Mouse (Mus musculus): Measurements from ENCODE around the gene Vwf. TPM values are rescaled to one million over a fixed set of nuclear protein-coding genes. Genes with fewer than 3 reads are reported as not detected.

Gene Vwf
- polyA plus RNA-seq, 2 experiments from 2014 or later: 0.20 TPM; not detected in 1

DNA sequence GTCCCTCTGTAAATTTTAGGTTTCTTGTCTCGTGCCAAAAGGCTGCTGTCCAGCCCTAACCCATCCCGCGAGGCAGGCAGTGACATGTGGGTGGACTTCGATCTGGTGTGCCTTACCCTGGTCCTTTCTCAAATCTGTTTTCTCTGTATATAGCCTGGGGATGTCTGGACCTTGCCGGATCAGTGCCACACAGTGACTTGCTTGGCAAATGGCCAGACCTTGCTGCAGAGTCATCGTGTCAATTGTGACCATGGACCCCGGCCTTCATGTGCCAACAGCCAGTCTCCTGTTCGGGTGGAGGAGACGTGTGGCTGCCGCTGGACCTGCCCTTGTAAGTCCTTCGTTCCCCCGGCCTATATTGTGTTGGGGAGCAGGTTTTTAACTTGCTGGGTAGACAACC lies 102.4 kb downstream of the Vwf start:
- no peak for ATAC-seq

DNA sequence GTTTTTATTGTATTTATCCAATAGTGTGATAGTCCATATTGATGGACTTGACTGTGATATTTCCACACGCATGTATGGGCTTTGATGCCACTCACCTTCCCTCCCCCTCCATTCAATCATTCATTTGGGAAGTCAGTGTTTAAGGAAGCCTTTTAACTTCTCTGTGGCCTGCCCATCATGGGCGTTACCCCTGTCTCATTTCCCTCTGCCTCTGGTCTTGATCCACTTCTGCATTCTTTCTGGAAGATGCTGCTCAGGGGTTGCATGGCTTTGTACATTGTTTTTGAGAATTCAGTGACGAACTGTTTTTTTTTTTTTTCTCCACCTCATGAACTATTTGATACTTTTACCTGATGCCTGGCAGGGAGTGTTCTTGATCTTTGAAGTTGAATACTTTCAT lies 104.8 kb downstream of the Vwf start:
- ATAC-seq: no peak

DNA sequence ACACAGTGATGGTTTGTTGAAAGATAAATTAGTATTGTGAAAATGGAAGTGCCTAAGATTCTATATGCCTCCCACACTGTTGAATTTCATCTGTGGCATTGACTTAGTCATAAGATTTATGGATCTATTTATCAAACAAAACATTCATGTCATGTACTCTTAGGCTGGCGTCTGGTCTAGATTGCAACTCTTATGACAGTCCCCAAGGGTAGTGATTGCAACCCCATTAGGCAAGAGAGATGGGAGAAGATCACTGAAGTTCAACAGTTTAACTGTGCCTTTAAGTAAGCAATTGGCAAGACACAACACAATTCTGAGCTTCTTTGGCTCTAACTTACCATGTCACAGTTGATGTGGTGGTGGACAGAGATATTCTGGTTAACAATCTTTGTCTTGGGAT lies 106.8 kb downstream of the Vwf start:
- ATAC-seq: no peak

DNA sequence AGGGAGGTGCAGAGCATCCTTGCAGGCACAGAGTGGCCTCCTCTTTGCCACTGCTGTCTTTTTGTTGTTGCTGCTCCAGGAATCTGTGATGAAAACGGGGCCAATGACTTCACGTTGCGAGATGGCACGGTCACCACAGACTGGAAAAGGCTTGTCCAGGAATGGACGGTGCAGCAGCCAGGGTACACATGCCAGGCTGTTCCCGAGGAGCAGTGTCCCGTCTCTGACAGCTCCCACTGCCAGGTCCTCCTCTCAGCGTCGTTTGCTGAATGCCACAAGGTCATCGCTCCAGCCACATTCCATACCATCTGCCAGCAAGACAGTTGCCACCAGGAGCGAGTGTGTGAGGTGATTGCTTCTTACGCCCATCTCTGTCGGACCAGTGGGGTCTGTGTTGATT lies 110.3 kb downstream of the Vwf start:
- no peak for ATAC-seq

DNA sequence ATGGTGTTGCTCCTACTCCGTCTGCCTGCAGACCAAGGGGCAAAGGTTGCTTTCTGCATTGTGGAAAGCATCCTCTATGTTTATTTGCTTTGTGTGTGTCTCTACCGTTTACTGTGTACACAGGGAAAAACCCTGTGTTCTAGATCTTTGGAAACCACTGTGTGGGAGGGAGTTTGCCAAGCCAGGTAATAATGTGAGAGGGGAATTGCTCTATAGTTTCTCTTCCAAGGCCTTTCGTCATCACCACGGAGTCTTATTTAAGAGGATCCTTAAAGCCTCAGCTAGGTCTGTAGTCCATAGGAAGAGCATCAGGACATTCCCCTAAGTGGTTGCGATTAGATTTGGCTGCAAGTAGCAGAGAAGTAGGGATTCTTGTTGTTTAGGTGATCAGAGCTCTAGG lies 111.4 kb downstream of the Vwf start:
- no peak for ATAC-seq

DNA sequence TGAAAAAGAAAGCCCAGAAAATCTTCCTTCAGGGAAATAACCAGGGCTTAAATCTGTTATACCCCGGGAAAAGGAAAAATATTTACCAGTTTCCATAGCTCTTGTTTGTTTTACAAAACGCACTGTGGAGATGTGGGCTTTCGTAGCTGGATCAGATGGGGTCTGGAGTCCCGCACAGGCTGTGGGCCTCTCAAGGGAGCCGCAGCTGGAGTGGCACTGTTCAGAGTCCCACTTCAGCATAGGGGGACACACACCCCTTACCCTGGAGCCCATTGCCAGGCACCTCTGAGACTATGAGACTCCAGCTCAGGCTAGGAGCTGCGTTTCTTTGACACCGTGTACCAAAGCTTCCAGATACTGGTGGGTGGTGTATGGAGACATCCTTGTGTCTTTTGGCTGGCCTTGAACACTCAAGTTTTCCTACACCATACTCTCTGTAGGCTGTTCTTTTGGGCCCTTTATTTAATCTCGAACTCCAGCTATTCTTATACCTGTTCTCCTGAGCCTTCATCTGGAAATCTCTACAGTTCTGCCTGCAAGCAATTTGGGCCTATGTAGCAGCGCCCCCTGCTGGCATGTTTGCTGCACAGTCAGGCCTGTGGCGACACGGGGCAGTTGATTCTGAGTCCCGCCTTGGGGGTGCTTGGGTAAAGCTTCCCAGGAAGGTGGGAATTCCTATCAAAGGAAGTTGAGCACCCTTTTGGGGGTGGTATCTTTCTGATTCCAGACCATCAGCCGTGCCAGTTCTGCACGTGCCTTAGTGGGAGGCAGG lies 114.7 kb downstream of the Vwf start:
- ATAC-seq: no peak

DNA sequence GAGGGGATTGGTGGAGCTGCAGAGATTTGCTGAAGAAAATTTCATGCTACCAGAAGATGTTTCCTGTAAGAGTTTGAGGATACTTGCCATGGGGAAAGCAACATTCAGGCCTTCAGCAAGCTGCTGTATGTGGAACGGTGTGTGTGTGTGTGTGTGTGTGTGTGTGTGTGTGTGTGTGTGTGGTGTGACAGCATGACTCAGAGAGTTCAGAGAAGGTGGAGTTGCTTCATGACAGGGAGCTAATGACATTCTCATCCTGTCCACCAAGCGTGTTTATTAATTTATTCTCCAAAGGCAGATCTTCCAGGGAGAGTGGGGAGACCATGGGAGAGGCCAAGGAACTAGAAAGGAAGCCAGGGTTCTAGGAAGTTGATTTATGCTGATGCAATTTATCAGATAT lies 117.3 kb downstream of the Vwf start:
- no peak for ATAC-seq

DNA sequence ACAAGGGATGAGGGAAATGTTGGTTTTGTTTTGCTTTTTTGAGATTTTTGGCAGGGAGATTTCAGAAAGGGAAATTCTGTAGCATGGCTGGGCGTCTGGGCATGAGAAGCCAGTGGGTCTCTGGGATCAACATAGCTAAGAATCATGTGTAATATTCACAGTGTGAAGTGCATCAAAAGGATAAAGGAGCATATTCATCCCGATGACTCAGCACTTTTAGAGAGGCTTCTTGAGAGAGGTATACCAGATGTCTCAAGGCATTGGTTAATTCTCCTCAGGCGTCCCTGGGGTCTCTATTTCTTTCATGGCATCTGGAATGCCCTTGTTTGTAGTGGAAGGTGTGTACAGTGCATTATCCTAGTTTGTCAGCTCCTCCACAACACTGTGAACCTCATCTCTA lies 125.3 kb downstream of the Vwf start:
- no peak for ATAC-seq

DNA sequence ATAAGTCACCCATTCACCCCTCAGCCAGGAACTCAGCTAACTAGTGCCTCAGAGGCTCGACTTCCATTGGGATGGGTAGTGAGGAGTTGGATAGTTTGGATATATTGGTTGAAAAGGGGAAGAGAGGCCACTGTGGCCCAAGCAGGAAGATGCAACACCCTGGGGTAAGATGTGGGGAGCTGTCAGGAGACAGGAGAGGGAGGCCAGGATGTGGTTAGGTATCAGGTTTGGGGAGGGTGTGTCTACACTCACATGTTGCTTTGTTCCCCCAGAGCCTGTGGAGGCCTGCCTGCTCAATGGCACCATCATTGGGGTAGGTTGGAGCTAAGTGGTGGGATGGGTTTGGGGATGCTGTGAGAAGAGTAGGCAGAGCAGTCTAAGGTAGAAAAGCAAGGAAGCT lies 131.9 kb downstream of the Vwf start:
- ATAC-seq: no peak

DNA sequence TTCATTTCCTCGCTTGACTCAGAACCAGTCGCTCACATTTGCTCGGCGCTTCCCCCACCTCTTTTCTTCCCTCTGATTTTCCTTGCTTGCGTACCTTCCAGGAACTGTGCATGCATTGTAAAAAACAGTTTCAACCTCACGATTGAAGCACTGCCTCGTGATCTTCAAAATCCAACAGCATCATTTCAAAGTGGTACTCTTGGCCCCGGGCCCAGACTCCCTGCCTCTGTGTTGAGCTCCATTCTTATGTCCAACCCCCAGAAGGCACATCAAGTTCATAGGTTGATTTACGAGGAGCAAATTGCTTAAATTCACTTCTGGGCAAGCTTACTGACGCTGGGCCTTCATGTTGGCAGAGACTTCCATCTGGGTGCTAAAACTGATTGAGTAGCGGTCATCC lies 134.0 kb downstream of the Vwf start:
- no peak for ATAC-seq

DNA sequence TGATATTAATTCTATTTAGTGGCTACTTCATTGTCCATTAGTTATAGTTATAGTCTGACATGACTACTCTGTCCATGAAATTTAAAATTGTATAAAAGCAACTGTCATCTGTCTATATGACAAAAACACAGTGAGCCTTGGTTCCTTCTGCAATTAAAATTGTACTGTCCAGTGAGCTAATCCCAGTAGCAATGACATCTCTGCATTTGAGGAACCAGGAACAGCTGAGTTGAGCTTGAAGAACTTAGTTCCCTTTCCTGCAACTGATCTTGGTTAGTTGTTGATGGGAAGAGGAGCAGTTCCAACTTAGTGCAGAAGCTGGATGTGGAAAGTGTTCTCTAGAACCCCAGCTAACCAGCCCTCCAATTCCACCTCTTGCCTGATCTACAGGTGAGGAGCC lies 138.8 kb downstream of the Vwf start:
- ATAC-seq: no peak

DNA sequence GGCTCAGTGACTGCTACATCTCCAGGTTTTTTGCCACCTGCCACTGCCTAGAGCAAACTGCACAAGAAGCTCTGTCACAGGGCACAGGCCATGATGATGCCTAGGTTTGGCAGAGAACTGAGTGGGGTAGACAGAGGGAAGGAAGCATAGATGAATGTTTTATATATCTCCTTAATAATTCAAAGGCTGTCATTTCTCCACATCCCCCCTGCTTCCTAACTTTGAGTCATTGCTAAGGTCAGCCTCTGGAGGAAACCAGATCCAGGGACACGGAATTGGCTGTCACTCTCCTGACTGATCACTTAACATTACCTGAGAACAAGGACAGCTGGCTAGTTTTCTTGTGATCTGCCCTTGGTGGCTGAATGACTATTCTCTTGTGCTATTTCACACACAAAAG lies 141.4 kb downstream of the Vwf start:
- ATAC-seq: no peak

DNA sequence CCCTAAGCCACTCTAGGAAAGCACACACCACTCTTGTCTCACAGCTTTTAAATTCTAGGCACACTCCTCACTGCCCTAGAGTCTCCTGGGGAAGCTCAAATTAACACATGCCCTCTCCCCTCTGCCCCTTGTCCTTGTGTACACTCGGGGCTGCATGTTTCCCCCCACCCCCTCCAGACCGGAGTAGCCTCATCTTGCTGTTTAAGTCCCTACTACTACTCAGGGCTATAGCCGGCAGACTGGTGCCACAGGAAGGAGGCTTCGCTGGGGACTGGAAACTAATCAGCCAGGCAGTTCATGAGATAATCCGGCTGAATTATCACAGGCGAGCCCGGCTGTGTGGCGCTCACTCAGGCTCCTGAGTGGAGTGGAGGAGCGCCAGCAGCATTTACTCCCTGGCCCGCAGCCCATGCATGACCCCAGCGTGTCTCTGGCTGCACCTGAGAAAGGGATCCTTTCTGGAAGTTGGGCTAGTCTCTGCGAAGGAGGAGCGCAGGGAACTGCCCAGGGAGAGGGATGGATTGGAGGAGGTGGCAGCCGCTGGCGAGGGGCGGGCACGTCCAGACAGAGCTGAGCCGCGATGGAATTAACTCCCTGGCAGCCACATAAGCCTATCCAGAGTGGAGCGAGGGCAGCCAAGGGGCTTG lies 143.6 kb downstream of the Vwf start, which contains the start of gene Ano2:
Gene Ano2, plus strand, starts transcription at position 363 of the 647 bp plus-strand sequence.
- no peak for ATAC-seq

DNA sequence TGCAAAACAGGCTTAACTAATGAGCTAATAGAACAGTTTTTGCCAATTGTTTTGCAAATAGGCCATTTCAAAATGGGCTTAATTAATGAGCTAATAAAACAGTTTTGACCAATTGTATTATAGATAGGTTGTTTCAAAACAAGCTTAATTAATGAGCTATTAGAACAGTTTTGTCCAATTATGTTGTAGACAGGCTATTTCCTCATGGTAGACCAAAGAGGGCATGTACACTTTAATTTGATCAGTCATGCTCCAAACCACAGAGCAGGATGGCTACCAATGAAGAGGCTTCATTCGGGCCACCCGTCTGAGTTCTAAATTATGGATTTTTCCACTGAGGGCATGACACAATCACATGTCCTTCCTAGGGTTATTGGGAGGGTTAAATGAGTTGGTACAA lies 154.6 kb downstream of the Vwf start:
- no peak for ATAC-seq

DNA sequence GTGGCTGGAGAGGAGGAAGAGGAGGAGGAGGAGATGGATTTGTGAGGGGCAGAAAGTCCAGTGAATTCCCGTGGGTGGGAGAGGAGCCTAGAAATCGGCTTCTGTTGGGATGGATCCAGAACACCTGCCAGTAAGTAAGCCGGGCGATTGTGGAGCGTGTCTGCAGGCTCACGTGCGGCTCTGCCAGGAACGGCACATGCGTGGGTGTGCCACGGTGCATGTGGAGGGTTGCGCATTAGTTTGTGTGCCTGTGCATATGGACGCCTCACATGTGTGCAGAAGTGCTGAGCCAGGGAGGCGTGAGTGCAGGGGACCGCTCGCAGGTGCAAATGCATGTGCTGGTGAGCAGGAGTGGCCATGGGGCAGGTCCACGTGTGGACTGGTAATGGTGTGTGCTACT lies 164.7 kb downstream of the Vwf start:
- no peak for ATAC-seq

DNA sequence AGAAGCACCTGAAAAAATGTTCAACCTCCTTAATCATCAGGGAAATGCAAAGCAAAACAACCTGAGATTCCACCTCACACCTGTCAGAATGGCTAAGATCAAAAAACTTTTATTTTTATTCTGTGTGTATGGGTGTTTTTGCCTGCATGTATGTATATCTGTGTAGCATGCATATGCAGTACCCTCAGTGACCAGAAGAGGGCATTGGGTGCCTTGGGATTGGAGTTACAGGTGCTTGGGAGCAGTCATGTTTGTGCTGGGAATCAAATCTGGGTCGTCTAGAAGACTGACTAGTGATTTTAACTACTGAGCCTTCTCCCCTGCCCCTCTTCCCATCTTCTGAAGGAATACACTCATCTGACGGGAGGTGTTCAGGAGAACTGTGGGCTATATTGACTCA lies 179.8 kb downstream of the Vwf start:
- no peak for ATAC-seq

DNA sequence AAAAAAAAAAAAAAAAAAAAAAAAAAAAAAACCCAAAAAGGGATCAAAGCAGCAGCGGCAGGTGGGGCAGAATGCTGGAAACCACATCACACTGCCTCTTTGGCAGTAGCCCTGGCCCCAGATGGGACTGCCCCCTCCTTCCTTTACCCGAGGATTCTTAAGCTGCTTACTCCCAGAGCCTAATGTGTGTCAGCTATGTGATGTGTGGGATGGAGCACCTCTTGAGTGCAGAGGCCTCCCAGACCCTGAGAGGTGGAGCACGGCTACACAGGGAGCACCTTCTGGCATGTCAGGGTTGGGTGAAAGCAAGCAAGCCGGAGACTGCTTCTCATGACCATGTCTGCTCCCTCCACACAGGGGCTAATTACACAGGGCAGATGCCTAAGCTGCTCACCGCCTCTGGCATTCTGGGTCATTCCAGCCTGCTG lies 180.9 kb downstream of the Vwf start:
- ATAC-seq: no peak

DNA sequence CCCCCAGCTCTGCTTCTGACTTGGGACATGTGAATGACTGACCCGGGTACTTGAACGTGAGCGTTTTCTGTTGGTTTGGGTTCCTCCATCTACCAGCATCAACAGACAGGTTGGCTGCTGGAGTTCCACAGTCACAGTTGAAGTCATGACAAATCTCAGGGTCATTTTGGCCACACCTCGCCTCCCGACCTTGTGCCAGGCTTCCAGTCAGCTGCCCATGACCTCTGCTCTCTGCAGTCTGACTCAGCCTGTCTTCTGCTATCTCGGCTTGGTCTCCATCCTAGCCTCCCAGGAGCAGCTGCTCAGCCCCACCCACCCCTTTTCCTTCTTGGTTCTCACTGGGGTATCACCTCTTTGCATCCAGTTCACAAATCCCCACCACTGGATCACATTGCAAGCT lies 182.9 kb downstream of the Vwf start:
- ATAC-seq: no peak

DNA sequence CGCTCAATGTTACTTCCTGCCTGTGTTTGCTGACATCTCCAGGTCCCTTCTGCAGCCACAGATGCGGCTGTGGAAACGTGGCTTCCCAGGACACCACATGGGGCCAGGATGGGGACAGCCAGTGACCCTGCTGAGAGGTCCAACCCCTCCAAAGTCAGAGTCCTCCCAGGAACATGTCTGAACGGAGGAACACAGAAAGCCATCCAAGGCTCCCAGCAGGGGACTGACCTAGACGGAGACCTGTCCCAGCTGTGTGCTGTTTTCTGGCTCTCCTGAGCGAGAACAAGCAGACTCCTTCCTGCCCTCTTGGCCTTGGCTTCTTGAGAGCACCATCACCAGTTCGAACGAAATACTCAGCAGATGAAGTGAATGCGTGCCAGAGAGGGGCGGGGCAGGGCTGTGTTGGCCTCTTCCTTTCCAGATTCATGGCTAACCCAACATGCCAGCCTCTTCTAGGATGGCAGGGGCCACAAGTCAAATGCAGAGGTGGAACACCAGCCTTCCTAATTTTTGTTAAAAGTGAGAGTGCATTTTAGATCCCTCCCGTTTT lies 183.5 kb downstream of the Vwf start:
- ATAC-seq: no peak

Other genes with a start within 250 kb of the Vwf start
- not detected for gene Ltbr, start 232.9 kb upstream of the Vwf start, polyA plus RNA-seq (2017; shearing (Covaris generic))
- not detected for gene Scnn1a, start 226.1 kb upstream of the Vwf start, polyA plus RNA-seq (2017; shearing (Covaris generic))
- 10 to 100 TPM; 20.2 to 25.5 TPM for gene Tnfrsf1a, start 197.4 kb upstream of the Vwf start, polyA plus RNA-seq (2017; shearing (Covaris generic))
- gene Plekhg6, start 166.0 kb upstream of the Vwf start, polyA plus RNA-seq (2017; shearing (Covaris generic)): not detected
- 100 to 1,000 TPM in 1 of 2 experiments, 10 to 100 TPM in 1; 73.3 to 104 TPM for gene Cd9, start 52.0 kb upstream of the Vwf start, polyA plus RNA-seq (2017; shearing (Covaris generic))
- not detected for gene Ano2, start 143.6 kb downstream of the Vwf start, polyA plus RNA-seq (2017; shearing (Covaris generic))